Mouse (Mus musculus) bone marrow macrophage, adult 2 months (primary cell): ENCODE data around the gene Mrpl54.

Experiments
- CTCF ChIP-seq: IDR thresholded peaks from 2 replicates; pipeline ENCODE4 v1.5.1; 2012; ENCODE audit warnings: low read depth, mild to moderate bottlenecking, low read length, moderate library complexity
- POLR2A ChIP-seq: IDR thresholded peaks from 2 replicates; pipeline ENCODE4 v1.6.1; 2012; ENCODE audit warnings: mild to moderate bottlenecking, low read depth, low read length, borderline replicate concordance

GRCm38 (mm10) chr10:81272356-81272755 lies 5.6 kb upstream of the Mrpl54 start:
- TF ChIP-seq POLR2A (no peak), CTCF (no peak)
